In the genomic region with DNA sequence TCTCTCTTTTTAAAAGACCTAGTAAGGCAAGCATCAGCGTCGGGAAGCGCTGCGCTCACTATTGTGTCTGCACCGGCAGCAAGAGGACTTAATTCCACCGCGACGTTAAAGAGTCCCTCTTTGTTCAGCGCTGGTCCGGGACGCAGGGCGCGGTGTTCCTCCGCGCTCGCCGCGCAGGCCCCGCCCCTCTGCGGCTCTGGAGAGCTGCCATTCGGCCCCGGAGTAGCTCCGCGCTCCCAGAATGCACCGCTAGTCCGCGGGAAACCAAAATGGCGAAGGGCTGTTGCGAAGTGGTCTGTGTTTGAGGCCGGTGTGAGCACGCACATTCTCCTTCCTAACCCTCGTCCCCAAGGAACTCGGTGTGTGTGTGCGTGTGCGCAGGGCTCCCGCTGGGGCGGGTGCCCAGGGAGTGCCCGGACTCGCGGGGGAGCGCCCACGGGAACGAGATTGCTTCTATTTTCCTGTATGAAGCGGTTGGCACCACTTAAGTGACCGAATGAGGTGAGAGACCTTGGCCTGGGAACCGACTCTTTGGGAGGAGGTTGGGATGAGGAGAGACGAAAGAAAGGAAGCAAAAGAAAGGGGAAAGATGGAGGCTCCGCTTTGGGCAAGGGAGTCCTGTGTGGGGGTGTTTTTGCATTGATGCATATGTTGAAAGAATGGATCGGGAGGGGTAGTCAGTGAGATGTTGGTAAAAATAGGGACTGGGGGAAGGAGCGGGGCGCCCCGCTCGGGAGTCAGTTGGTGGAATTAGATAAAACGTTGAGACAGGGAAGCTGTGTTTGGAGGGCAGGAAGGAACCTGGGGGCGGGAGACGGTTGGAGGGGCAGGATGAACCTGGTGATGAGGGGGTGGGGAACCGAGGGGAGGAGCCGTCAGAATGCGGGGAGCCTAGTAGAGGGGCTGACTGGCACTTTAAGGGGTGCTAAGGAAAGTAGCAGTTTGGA, we compare ENCODE assay signal across 8 mouse cellular contexts. TPM values are rescaled to one million over a fixed set of nuclear protein-coding genes. Genes with fewer than 3 reads are reported as not detected.
A peak's percentile ranks its signal among the peaks of the same experiment; 100 is the strongest.
DNase-seq lines count a peak whose midpoint lies in the region; ATAC-seq and TF ChIP-seq lines count a peak whose summit lies in the region.

A gene (plus strand): TSS at position 210 of the 947 bp plus-strand sequence.

- TF ChIP-seq CTCF in lung, postnatal 0 days (IDR thresholded peaks at IDR 0.05) = peak; percentile 55

- H3K27ac ChIP-seq in hindbrain, embryonic 10.5 days = peak within 1 kb of the TSS; percentile 98
- H3K27ac ChIP-seq in lung, postnatal 0 days (ENCODE audit: low read length) = peak within 1 kb of the TSS; percentile 94

- peak within 1 kb of the TSS; percentile 99 for H3K9ac ChIP-seq in lung, postnatal 0 days (replicated peaks; ENCODE audit: low read depth)

- peak within 1 kb of the TSS; percentile 85 for H3K4me2 ChIP-seq in lung, postnatal 0 days (replicated peaks; ENCODE audit: low read depth, low read length)

- no peak for TF ChIP-seq EP300 in lung, postnatal 0 days (IDR thresholded peaks at IDR 0.05)

- peak; percentile 97 for DNase-seq in MN1 (ENCODE audit: low spot score)
- peak; percentile 97 for DNase-seq in cerebellum, adult 9-10 months
- peak; percentile 97 for DNase-seq in hindbrain, embryonic 10.5 days (ENCODE audit: low spot score)
- peak; percentile 95 for DNase-seq in layer of hippocampus, adult 9-11 months
- peak; percentile 96 for DNase-seq in lung, postnatal 0 days (ENCODE audit: low spot score)
- peak; percentile 97 for DNase-seq in ovary, postnatal 14 days (ENCODE audit: low spot score)
- DNase-seq in thymus, postnatal 14 days = peak; percentile 97

- H3K36me3 ChIP-seq in hindbrain, embryonic 10.5 days = peaks cover 33% of the 10 kb centered on the region
- H3K36me3 ChIP-seq in lung, postnatal 0 days (ENCODE audit: insufficient read depth, low read length) = no peaks in the 10 kb centered on the region

- under 1% methylated on average over 59 of the region's 59 CpGs for WGBS in hindbrain, embryonic 10.5 days
- under 1% methylated on average over 59 of the region's 59 CpGs for WGBS in lung, postnatal 0 days

- peak; percentile 89 for ATAC-seq in frontal cortex, adult (ENCODE audit: low TSS enrichment)
- peak; percentile 99 for ATAC-seq in lung, postnatal 0 days

- H3K4me1 ChIP-seq in hindbrain, embryonic 10.5 days (replicated peaks) = peaks cover 12% of the 10 kb centered on the region
- peaks cover 6% of the 10 kb centered on the region; the same call in 1 of the 2 replicates for H3K4me1 ChIP-seq in lung, postnatal 0 days (ENCODE audit: insufficient read depth, low read depth, low read length)

- H3K9me3 ChIP-seq in hindbrain, embryonic 10.5 days = no peaks in the 10 kb centered on the region
- H3K9me3 ChIP-seq in lung, postnatal 0 days (ENCODE audit: low read length) = no peaks in the 10 kb centered on the region

- H3K4me3 ChIP-seq in hindbrain, embryonic 10.5 days = peak within 1 kb of the TSS; percentile 97
- H3K4me3 ChIP-seq in lung, postnatal 0 days (ENCODE audit: low read depth, low read length) = peak within 1 kb of the TSS; percentile 96

- no peaks in the 10 kb centered on the region for H3K27me3 ChIP-seq in hindbrain, embryonic 10.5 days (ENCODE audit: insufficient read depth, poor library complexity, severe bottlenecking)
- no peaks in the 10 kb centered on the region for H3K27me3 ChIP-seq in lung, postnatal 0 days (replicated peaks; ENCODE audit: insufficient read depth, low read length)

RNA-seq across cellular contexts. Expression of the gene that starts here (rescaled TPM):
- 120 and 161 TPM in 2 replicates for polyA plus RNA-seq in hindbrain, embryonic 10.5 days (2016; fragmentation: Nextera tagmentation; extraction: Ambion mirVana)
- 39.0 and 47.5 TPM in 2 replicates for polyA plus RNA-seq in lung, postnatal 0 days (2015; fragmentation: Nextera tagmentation; extraction: Ambion mirVana)

Comparison
In these comparisons a context has a peak if more than half of its experiments do, and no peak if none do; other contexts are left out.
1. Peak in every context shown above with its lines: DNase-seq, ATAC-seq, H3K4me3 ChIP-seq and H3K27ac ChIP-seq.